Mouse (Mus musculus) liver, embryonic 14.5 days (tissue): ENCODE measurements around the gene Vps13d. TPM values are rescaled to one million over a fixed set of nuclear protein-coding genes. Genes with fewer than 3 reads are reported as not detected.
A peak's percentile ranks its signal among the peaks of the same experiment; 100 is the strongest.

Experiments used
- ATAC-seq: fragments of 200-750 bp; cut with Nextera tagmentation; 2 replicates; pipeline ENCODE4 v1.8.0; 2017; ENCODE audit warnings: moderate number of reproducible peaks, mild to moderate bottlenecking, moderate library complexity; ENCODE audit not compliant: insufficient read depth
- DNase-seq, 3 experiments: peaks; one replicate each; pipeline ENCODE4 v3.0.0-alpha.2; 2012 to 2013; ENCODE audit warnings: low read depth in 3 of 3, low spot score in 3 of 3
- H3K27ac ChIP-seq: fragments of 300-500 bp; sonication (generic); 2 replicates; pipeline ENCODE4 v1.5.1; 2014; ENCODE audit warnings: moderate library complexity, mild to moderate bottlenecking, control low read depth, inconsistent platforms
- H3K27me3 ChIP-seq: fragments of 300-500 bp; sonication (generic); 2 replicates; pipeline ENCODE4 v1.6.1; 2014; ENCODE audit warnings: mild to moderate bottlenecking, low read length, moderate library complexity; ENCODE audit not compliant: control insufficient read depth, insufficient read depth
- H3K36me3 ChIP-seq: fragments of 300-500 bp; sonication (generic); replicated peaks from 2 replicates; pipeline ENCODE4 v1.6.1; 2014; ENCODE audit warnings: low read depth; ENCODE audit not compliant: control insufficient read depth, insufficient read depth
- H3K4me1 ChIP-seq, 2 experiments: fragments of 200-500 bp in 1 of 2; fragments of 300-500 bp in 1 of 2; sonication (generic) in 1 of 2; replicated peaks; 2 replicates each; pipeline ENCODE4 v1.6.1; 2012 to 2014; ENCODE audit warnings: antibody characterized with exemption in 1 of 2, inconsistent platforms in 1 of 2, low read length in 1 of 2; ENCODE audit not compliant: control insufficient read depth in 2 of 2, insufficient read depth in 2 of 2
- H3K4me2 ChIP-seq: fragments of 300-500 bp; sonication (generic); 2 replicates; pipeline ENCODE4 v1.6.1; 2014; ENCODE audit warnings: low read depth, mild to moderate bottlenecking, control low read depth, moderate library complexity
- H3K4me3 ChIP-seq, 2 experiments: fragments of 200-500 bp in 1 of 2; fragments of 300-500 bp in 1 of 2; sonication (generic) in 1 of 2; 2 replicates each; pipeline ENCODE4 v1.5.1; 2012 to 2014; ENCODE audit warnings: low read depth in 2 of 2, low read length in 2 of 2, mild to moderate bottlenecking in 2 of 2, control low read depth in 1 of 2, inconsistent platforms in 1 of 2, moderate library complexity in 1 of 2; ENCODE audit not compliant: insufficient read depth in 1 of 2
- H3K9ac ChIP-seq: fragments of 300-500 bp; sonication (generic); replicated peaks from 2 replicates; pipeline ENCODE4 v1.6.1; 2014; ENCODE audit warnings: mild to moderate bottlenecking, control low read depth, moderate library complexity
- H3K9me3 ChIP-seq: fragments of 300-500 bp; sonication (generic); 2 replicates; pipeline ENCODE4 v1.6.1; 2016; ENCODE audit warnings: low read length, mixed read lengths; ENCODE audit not compliant: control insufficient read depth
- CTCF ChIP-seq: IDR thresholded peaks from 2 replicates; pipeline ENCODE4 v1.5.1; 2016; ENCODE audit warnings: antibody characterized with exemption, low read depth, control low read depth
- EP300 ChIP-seq: IDR thresholded peaks from 2 replicates; pipeline ENCODE4 v1.6.1; 2016; ENCODE audit warnings: antibody characterized with exemption, low read depth
- WGBS: fragments of 180-500 bp; shearing (Covaris S2); extraction: QIAGEN DNeasy Blood & Tissue Kit; methylation state at CpG from one replicate; pipeline ENCODE4 v1.1.7; 2014; ENCODE audit not compliant: insufficient replicate concordance; 5-methylcytosine and 5-hydroxymethylcytosine counted together
- polyA plus RNA-seq, 2 experiments: library from polyadenylated mRNA; depleted of rRNA in 1 of 2; stranded (reverse) in 1 of 2; unstranded in 1 of 2; fragments of >200 nt; fragmentation: Nextera tagmentation in 1 of 2; extraction: Ambion mirVana in 1 of 2; gene quantifications; 2 replicates each; pipeline versions ENCODE4 v1.2.1 to v1.2.3; 2012 to 2014

Vps13d gene
- polyA plus RNA-seq, 2 experiments = 5.3 to 7.1 TPM

DNA sequence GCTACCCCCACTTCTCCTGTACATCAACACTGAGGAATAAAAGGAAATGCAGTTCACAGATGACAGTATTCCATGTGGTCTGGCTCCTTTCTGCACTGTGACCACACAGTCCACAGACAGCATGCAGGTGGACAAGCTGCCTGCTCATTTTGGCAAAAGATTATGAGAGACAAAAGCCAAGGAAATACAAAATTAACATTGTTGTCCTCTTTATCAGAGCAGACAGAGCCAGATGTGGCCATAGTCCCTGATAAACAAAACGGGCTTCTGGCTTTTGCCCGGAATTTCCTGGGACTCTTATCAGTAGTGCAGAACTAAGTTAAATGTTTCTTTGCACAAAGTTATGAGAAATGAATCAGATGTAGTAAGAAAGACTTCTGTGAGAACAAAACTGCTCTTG is 161.4 kb downstream of the Vps13d start:
- Histone ChIP-seq H3K27ac (peak overlapping the region; percentile 91), H3K9ac (peak overlapping the region; percentile 28), H3K4me2 (peak overlapping the region; percentile 75), H3K4me3 (no peak overlapping the region), H3K4me1 (peaks cover 47 to 64% of the 10 kb centered on the region in 2 experiments), H3K9me3 (no peaks in the 10 kb centered on the region), H3K36me3 (no peaks in the 10 kb centered on the region), H3K27me3 (no peaks in the 10 kb centered on the region)
- ATAC-seq = peak; percentile 57
- 1% methylated on average over 2 of the region's 2 CpGs for WGBS
- TF ChIP-seq EP300 (peak; percentile 84), CTCF (no peak)
- DNase-seq = peak; percentile 72 to 81 (median 76)

- H3K4me3 ChIP-seq = no peak overlapping the region
- 24% methylated on average over 2 of the region's 2 CpGs for WGBS
- no peaks in the 10 kb centered on the region for H3K36me3 ChIP-seq
- H3K9me3 ChIP-seq = no peaks in the 10 kb centered on the region
- TF ChIP-seq EP300 = no peak
- TF ChIP-seq CTCF = no peak
- 0 out of 2 replicates have a peak overlapping the region, but pooled peaks have one; percentile 75 for H3K4me2 ChIP-seq
- peaks cover 43 to 59% of the 10 kb centered on the region in 2 experiments for H3K4me1 ChIP-seq
- no peaks in the 10 kb centered on the region for H3K27me3 ChIP-seq
- ATAC-seq (no peak), DNase-seq (no peak)
- H3K27ac ChIP-seq = peak overlapping the region; percentile 91
- peak overlapping the region; percentile 21; the same call in 1 of the 2 replicates for H3K9ac ChIP-seq
These were observed 162.2 kb downstream of the Vps13d start for GRCm38 (mm10) chr4:145032637-145033036.

DNA sequence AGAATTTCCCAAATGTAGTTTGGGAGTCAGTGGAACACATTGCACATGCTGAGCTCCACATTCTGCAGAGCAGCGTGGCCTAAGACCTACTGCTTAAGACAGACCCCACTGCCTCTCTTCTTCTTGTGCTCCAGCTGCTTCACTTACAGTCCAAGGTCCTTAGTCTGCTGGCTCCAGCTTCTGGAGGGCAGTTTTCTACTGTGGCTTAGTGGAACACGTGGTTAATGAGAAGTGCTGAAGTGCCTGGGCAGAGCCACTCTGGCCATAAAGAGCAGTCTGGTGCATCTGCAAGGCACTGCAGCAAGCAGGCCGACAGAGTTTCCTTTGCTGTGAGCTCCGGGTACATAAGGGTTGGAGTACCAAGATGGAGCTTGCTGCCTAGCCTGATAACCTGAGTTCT is 163.3 kb downstream of the Vps13d start:
- Histone ChIP-seq H3K27ac (no peak overlapping the region), H3K9me3 (no peaks in the 10 kb centered on the region), H3K4me3 (no peak overlapping the region), H3K36me3 (no peaks in the 10 kb centered on the region), H3K9ac (no peak overlapping the region), H3K4me2 (no peak overlapping the region), H3K27me3 (no peaks in the 10 kb centered on the region), H3K4me1 (peaks cover 55 to 62% of the 10 kb centered on the region in 2 experiments)
- TF ChIP-seq CTCF = no peak
- no peak for TF ChIP-seq EP300
- ATAC-seq (no peak), DNase-seq (no peak)
- 63% methylated on average over 4 of the region's 4 CpGs for WGBS

GRCm38 (mm10) chr4:145026449-145026851 is 168.4 kb downstream of the Vps13d start:
- ATAC-seq = peak; percentile 51; the same call in 1 of the 2 replicates
- TF ChIP-seq CTCF = no peak
- TF ChIP-seq EP300 = no peak

DNA sequence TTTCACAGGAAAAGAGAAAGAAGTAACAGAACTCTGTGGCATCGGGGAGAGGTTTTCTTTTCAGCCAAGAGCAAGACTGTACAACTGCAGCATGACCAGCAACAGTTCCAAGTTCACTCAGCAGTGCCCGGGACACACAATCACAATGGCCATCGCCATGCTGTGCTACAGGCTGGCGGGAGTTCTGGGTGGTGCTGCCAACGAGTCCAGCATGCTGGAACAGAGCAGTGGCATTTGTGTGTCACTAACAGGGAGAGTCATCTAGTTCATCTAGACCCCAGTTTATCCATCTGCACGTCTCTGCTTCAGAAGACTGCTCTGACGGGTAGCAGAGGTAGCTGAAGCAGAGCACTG is 169.4 kb downstream of the Vps13d start:
- no peaks in the 10 kb centered on the region for H3K9me3 ChIP-seq
- H3K9ac ChIP-seq = no peak overlapping the region
- no peaks in the 10 kb centered on the region for H3K36me3 ChIP-seq
- peaks cover 21 to 42% of the 10 kb centered on the region in 2 experiments for H3K4me1 ChIP-seq
- no peak overlapping the region for H3K27ac ChIP-seq
- no peak overlapping the region for H3K4me3 ChIP-seq
- ATAC-seq (no peak), DNase-seq (no peak)
- 65% methylated on average over 7 of the region's 7 CpGs for WGBS
- H3K4me2 ChIP-seq = no peak overlapping the region
- TF ChIP-seq CTCF (no peak), EP300 (no peak)
- no peaks in the 10 kb centered on the region for H3K27me3 ChIP-seq

More at GRCm38 (mm10) chr4:145026449-145026851, 168.4 kb downstream of the Vps13d start:
- no peak overlapping the region for H3K9ac ChIP-seq
- no peaks in the 10 kb centered on the region for H3K27me3 ChIP-seq
- H3K27ac ChIP-seq = 0 out of 2 replicates have a peak overlapping the region, but pooled peaks have one; percentile 17
- H3K4me3 ChIP-seq = no peak overlapping the region
- peaks cover 21 to 43% of the 10 kb centered on the region in 2 experiments for H3K4me1 ChIP-seq
- DNase-seq = peak in 1 of 3 experiments; percentile 27
- 32% methylated on average over 7 of the region's 7 CpGs for WGBS
- no peaks in the 10 kb centered on the region for H3K36me3 ChIP-seq
- H3K9me3 ChIP-seq = no peaks in the 10 kb centered on the region
- peak overlapping the region; percentile 0; the same call in 1 of the 2 replicates for H3K4me2 ChIP-seq
